Mouse (Mus musculus) liver, postnatal 0 days (tissue): ENCODE results near the gene Magel2. TPM values are rescaled to one million over a fixed set of nuclear protein-coding genes. Genes with fewer than 3 reads are reported as not detected.

Experiments
- ATAC-seq: fragments of 200-750 bp; cut with Nextera tagmentation; 2 replicates; pipeline ENCODE4 v1.8.0; 2017; ENCODE audit warnings: mild to moderate bottlenecking, moderate library complexity
- DNase-seq: peaks from one replicate; pipeline ENCODE4 v3.0.0-alpha.2; 2016
- H3K27ac ChIP-seq: fragments of 300-500 bp; sonication (generic); 2 replicates; pipeline ENCODE4 v1.5.1; 2014; ENCODE audit warnings: antibody characterized with exemption, moderate library complexity, mild to moderate bottlenecking, low read depth
- H3K27me3 ChIP-seq: fragments of 300-500 bp; sonication (generic); 2 replicates; pipeline ENCODE4 v1.6.1; 2014; ENCODE audit warnings: low read length, control low read depth, mixed read lengths; ENCODE audit not compliant: insufficient read depth
- H3K36me3 ChIP-seq: fragments of 300-500 bp; sonication (generic); replicated peaks from 2 replicates; pipeline ENCODE4 v1.6.1; 2014; ENCODE audit warnings: mild to moderate bottlenecking, control low read depth, low read length, moderate library complexity, mixed read lengths; ENCODE audit not compliant: insufficient read depth
- H3K4me1 ChIP-seq: fragments of 300-500 bp; sonication (generic); 2 replicates; pipeline ENCODE4 v1.6.1; 2014; ENCODE audit warnings: antibody characterized with exemption, mild to moderate bottlenecking, control low read depth; ENCODE audit not compliant: insufficient read depth
- H3K4me2 ChIP-seq: fragments of 300-500 bp; sonication (generic); 2 replicates; pipeline ENCODE4 v1.6.1; 2014; ENCODE audit warnings: low read depth, mild to moderate bottlenecking, low read length, moderate library complexity, mixed read lengths
- H3K4me3 ChIP-seq: fragments of 300-500 bp; sonication (generic); 2 replicates; pipeline ENCODE4 v1.5.1; 2014; ENCODE audit warnings: low read depth, low read length
- H3K9ac ChIP-seq: fragments of 300-500 bp; sonication (generic); replicated peaks from 2 replicates; pipeline ENCODE4 v1.6.1; 2014; ENCODE audit warnings: mild to moderate bottlenecking, moderate library complexity
- H3K9me3 ChIP-seq: fragments of 300-500 bp; sonication (generic); 2 replicates; pipeline ENCODE4 v1.6.1; 2016; ENCODE audit warnings: mild to moderate bottlenecking, control low read depth, low read length, mixed read lengths
- CTCF ChIP-seq: sonication (generic); IDR thresholded peaks from 2 replicates; pipeline ENCODE4 v1.5.1; 2016; ENCODE audit warnings: antibody characterized with exemption, low read depth
- EP300 ChIP-seq: IDR thresholded peaks from 2 replicates; pipeline ENCODE4 v1.6.1; 2016; ENCODE audit warnings: antibody characterized with exemption, low read depth, mild to moderate bottlenecking
- WGBS: fragments of 180-500 bp; shearing (Covaris S2); extraction: QIAGEN DNeasy Blood & Tissue Kit; methylation state at CpG from one replicate; pipeline ENCODE4 v1.1.7; 2014; ENCODE audit not compliant: insufficient replicate concordance; 5-methylcytosine and 5-hydroxymethylcytosine counted together
- polyA plus RNA-seq: library from polyadenylated mRNA; unstranded; fragments of >200 nt; fragmentation: Nextera tagmentation; extraction: Ambion mirVana; gene quantifications from 2 replicates; pipeline ENCODE4 v1.2.1, GENCODE M21; 2015

Gene Magel2
- polyA plus RNA-seq, 1 experiment from 2014 or later = not detected

DNA sequence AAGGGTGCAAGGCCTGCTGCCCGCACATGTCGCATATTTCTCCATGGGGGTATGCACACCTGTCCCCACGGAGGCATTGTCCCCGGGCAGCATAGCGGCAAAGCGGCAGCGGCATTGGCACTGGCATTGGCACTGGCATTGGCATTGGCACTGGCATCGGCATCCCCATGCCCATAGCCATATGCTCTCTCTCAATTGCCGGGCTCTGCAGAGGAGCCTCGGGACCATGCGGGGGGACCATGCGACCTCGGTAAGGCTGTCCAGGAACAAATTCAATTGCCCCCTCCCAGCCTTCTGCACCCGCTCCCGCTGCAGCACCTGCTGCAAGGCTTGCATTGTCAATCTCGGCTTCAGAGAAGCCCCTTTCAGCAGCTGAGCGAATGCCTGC lies 42.3 kb downstream of the Magel2 start:
- Histone ChIP-seq H3K27me3 (no peaks in the 10 kb centered on the region), H3K36me3 (no peaks in the 10 kb centered on the region), H3K4me1 (peaks cover 6% of the 10 kb centered on the region; the same call in 1 of the 2 replicates), H3K9ac (no peak overlapping the region), H3K9me3 (peaks cover 4% of the 10 kb centered on the region; the same call in 1 of the 2 replicates), H3K27ac (no peak overlapping the region), H3K4me3 (peak overlapping the region; percentile 62), H3K4me2 (peak overlapping the region; percentile 78)
- ATAC-seq = no peak
- TF ChIP-seq CTCF (no peak), EP300 (no peak)
- WGBS = 63% methylated on average over 17 of the region's 17 CpGs
- DNase-seq = no peak

DNA sequence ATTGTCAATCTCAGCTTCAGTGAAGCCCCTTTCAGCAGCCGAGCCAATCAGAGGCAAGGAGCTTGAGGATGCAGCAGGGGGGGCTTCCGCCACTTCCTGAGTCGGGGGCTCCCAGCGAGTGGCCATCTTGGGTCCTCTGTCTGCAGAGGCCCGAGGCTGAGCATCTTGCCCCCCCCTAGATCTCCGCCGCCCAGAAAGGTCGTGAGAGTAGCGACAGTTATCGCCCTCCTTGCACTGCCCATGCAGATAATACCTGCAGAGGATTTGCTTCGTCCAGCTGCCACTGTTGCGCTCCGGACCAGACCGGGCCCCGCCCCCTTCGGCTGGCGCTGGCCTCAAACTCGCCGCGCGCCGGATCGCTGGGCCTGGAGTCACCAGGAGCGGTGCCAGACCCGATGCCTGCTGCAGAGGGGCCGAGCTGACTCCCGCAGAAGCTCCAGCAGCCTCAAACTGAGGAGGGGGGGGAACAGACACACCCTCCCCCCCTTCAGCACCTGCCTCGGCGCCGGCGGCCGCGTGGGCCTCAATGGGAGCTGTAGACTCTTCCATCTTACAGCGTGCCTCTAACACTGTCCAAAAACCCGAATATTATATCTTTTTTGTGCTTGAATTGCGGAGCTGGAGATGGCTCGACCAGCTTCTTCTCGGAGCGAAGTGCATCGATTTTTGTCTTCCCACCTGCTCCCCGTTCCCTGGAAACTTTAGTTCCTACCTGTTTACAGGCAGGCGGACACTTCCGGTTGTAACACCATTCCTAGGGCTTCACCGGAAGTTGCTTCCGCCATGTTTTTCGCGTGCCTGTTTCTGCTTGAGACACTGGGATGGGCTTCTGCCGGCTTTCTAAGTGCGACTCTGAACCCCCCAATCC lies 42.9 kb downstream of the Magel2 start, which contains the start of gene Mkrn3:
Mkrn3 (minus strand) TSS at position 647 of the 868 bp plus-strand sequence.
- no peak for TF ChIP-seq EP300
- TF ChIP-seq CTCF = no peak
- DNase-seq (peak; percentile 73), ATAC-seq (peak; percentile 64)
- H3K27me3 ChIP-seq = no peaks in the 10 kb centered on the region
- H3K4me2 ChIP-seq = peak within 1 kb of the TSS; percentile 78
- no peaks in the 10 kb centered on the region for H3K36me3 ChIP-seq
- H3K4me1 ChIP-seq = peaks cover 6% of the 10 kb centered on the region; the same call in 1 of the 2 replicates
- H3K9ac ChIP-seq = peak within 1 kb of the TSS; percentile 66
- H3K27ac ChIP-seq = no peak within 1 kb of the TSS
- 25% methylated on average over 47 of the region's 49 CpGs for WGBS
- H3K4me3 ChIP-seq = peak within 1 kb of the TSS; percentile 62
- peaks cover 4% of the 10 kb centered on the region; the same call in 1 of the 2 replicates for H3K9me3 ChIP-seq

DNA sequence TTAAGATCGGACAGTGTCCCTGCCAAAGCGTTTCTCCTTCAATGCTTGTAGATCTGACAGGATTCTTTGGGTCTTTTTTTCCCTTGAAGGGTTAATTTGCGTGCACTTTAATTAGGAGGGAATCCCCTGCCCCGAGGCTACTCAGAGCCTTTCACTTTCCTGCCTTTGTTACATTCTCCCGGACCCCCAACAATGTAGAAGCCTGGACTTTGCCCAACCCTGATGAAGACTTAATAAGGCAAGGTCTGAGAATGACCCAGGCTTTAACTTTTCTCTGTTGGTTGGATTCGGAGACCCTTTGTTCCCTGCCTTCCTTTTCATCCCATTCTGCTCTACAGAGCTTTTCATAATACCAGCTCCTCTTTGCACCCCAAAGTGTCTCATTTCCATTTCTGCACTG lies 43.8 kb downstream of the Magel2 start:
- H3K9me3 ChIP-seq = peaks cover 4% of the 10 kb centered on the region; the same call in 1 of the 2 replicates
- H3K36me3 ChIP-seq = no peaks in the 10 kb centered on the region
- no peaks in the 10 kb centered on the region for H3K27me3 ChIP-seq
- H3K4me2 ChIP-seq = no peak overlapping the region; the same call in 1 of the 2 replicates
- ATAC-seq = no peak
- no peak overlapping the region for H3K27ac ChIP-seq
- H3K9ac ChIP-seq = no peak overlapping the region
- DNase-seq = no peak
- WGBS = 72% methylated on average over 6 of the region's 6 CpGs
- no peak overlapping the region for H3K4me3 ChIP-seq
- no peak for TF ChIP-seq CTCF
- no peak for TF ChIP-seq EP300
- peaks cover 6% of the 10 kb centered on the region; the same call in 1 of the 2 replicates for H3K4me1 ChIP-seq

DNA sequence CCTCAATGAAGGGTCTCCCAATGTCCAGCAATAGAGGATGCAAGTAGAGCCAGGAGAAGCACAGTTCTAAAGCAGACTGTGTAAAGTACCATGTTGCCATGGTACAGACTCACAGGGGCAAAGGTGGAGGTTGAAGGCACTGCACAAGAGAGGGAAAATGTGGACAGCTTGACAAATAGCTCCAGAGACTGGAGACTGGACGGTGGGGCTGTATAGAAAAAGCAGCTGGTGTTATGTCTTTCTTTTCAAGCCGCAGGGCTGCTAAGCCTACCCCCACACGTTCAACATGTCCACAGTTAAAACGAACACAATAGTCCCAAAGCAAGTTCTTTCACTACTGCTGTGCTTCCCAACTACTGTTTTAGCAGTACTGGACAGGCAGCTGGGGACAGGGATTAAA lies 46.4 kb downstream of the Magel2 start:
- Histone ChIP-seq H3K27ac (no peak overlapping the region), H3K4me3 (no peak overlapping the region), H3K4me2 (no peak overlapping the region), H3K9ac (no peak overlapping the region), H3K9me3 (peaks cover 4% of the 10 kb centered on the region; the same call in 1 of the 2 replicates), H3K36me3 (no peaks in the 10 kb centered on the region), H3K4me1 (peaks cover 6% of the 10 kb centered on the region; the same call in 1 of the 2 replicates), H3K27me3 (no peaks in the 10 kb centered on the region)
- no peak for DNase-seq
- 42% methylated on average over 4 of the region's 4 CpGs for WGBS
- no peak for ATAC-seq
- TF ChIP-seq CTCF = no peak
- no peak for TF ChIP-seq EP300

DNA sequence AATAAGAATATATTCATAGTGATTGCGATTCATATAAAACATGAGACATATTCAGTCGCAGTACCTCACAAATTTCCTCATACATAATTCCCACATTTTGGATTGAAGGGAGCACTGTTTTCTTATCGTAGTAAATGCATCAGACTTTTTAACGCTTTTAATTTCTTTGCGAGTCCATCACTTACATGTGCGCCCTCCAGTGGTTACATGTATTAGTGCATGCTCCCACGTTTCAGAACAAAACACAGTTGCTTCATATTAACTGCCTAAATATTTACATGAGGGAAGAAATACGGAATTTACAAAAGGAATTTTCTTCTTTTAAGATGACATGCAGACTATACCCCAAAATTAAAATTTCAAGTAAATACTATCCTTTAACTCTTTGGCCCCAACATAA lies 51.5 kb downstream of the Magel2 start:
- no peaks in the 10 kb centered on the region for H3K27me3 ChIP-seq
- H3K4me1 ChIP-seq = no peaks in the 10 kb centered on the region
- no peak overlapping the region for H3K4me3 ChIP-seq
- WGBS = 21% methylated on average over 8 of the region's 8 CpGs
- TF ChIP-seq CTCF (peak; percentile 62), EP300 (no peak)
- no peak for DNase-seq
- no peak overlapping the region for H3K9ac ChIP-seq
- H3K4me2 ChIP-seq = no peak overlapping the region
- no peaks in the 10 kb centered on the region for H3K9me3 ChIP-seq
- no peaks in the 10 kb centered on the region for H3K36me3 ChIP-seq
- H3K27ac ChIP-seq = no peak overlapping the region
- no peak for ATAC-seq

Other genes with a start within 250 kb of the Magel2 start
- 2.2 and 2.7 TPM in 2 replicates for gene Ndn, start 30.4 kb upstream of the Magel2 start, polyA plus RNA-seq
- gene Mkrn3, start 43.1 kb downstream of the Magel2 start, polyA plus RNA-seq = 0.25 and 0.36 TPM in 2 replicates
- 1.1 and 1.3 TPM in 2 replicates for gene Peg12, start 87.5 kb downstream of the Magel2 start, polyA plus RNA-seq